Mouse (Mus musculus): ENCODE data around the gene Trnp1.

DNA sequence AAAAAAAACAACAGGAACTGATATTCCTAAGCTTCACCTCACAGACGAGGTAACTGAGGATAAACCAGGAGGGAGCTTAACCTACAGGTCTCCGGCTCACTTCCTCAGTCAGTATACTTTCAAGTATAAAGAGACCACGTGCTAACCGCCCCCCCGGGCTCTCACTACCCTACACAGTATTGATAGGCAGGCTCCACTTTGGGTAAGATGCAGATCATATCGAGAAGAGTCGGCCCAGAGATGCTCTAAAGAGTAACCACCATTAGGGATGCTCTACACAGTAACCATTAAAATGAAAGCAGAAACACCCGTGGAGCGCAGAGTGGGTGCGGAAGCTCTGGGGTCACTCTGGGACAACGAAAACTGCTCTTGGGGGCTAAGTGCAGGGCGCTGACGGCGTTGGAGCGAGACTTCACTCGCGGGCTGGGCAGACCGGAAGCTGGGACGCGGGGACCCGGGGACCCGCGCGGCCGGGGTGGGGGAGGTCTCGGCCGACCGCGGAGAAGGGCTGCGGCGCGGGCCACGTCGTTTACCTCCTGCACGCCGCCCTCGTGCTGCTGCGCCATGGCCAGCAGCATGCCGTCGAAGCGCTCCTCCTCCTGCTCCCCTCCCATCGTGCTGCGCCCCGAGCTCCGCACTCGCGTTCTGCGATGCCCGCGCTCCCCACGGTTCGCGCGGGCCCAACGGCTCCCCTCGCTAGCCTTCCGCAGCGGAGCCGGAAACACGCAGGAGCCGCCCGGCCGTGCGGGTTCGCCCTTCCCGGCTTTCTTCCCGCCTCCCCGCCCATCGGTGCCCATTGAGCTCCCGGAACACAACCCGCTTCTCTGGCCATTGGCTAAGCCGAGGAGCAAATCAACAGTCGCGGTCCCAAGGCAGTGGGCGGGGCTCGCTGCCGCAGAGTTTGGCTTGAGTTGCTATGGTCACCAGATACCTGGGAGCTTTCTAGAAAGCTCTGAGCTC, 47.2 kb upstream of the Trnp1 start, which contains the start of gene Nudc:
- no peak for TF ChIP-seq CTCF (IDR thresholded peaks at IDR 0.05; ENCODE audit: low read depth)
- TF ChIP-seq EP300 (IDR thresholded peaks at IDR 0.05; ENCODE audit: low read depth), result no peak
